Mouse (Mus musculus): ENCODE results near the gene Nampt. TPM values are rescaled to one million over a fixed set of nuclear protein-coding genes. Genes with fewer than 3 reads are reported as not detected.

Gene Nampt
- total RNA-seq (2021): 10 to 100 TPM; 42.4 to 47.1 TPM

GRCm38 (mm10) chr12:32819416-32819815, at the start of gene Nampt:
Gene Nampt, plus strand, starts transcription at chr12:32819545.
- no peak for DNase-seq

- no peak for DNase-seq
These were observed 48.6 kb upstream of the Nampt start for GRCm38 (mm10) chr12:32770766-32771165.

- no peak for DNase-seq
These were observed 44.8 kb upstream of the Nampt start for GRCm38 (mm10) chr12:32774592-32774991.

- no peak for DNase-seq
These were observed 30.3 kb upstream of the Nampt start for GRCm38 (mm10) chr12:32789092-32789491.

- DNase-seq: no peak
These were observed 23.4 kb upstream of the Nampt start for GRCm38 (mm10) chr12:32795765-32796471.

GRCm38 (mm10) chr12:32797438-32797837, 21.9 kb upstream of the Nampt start:
- DNase-seq: no peak

- DNase-seq: no peak
These were observed 18.3 kb upstream of the Nampt start for GRCm38 (mm10) chr12:32801078-32801477.

- no peak for DNase-seq
These were observed 13.8 kb upstream of the Nampt start for GRCm38 (mm10) chr12:32805559-32805958.

GRCm38 (mm10) chr12:32819823-32820605, 669 bp downstream of the Nampt start:
- peak; percentile 96 to 98 for DNase-seq

- DNase-seq: peak; percentile 49 to 59
These were observed 1.6 kb downstream of the Nampt start for GRCm38 (mm10) chr12:32820688-32821503.

GRCm38 (mm10) chr12:32821504-32822011, 2.2 kb downstream of the Nampt start:
- DNase-seq: no peak

GRCm38 (mm10) chr12:32822066-32822465, 2.7 kb downstream of the Nampt start:
- DNase-seq: no peak

GRCm38 (mm10) chr12:32824586-32824985, 5.2 kb downstream of the Nampt start:
- no peak for DNase-seq

- no peak for DNase-seq
These were observed 7.6 kb downstream of the Nampt start for GRCm38 (mm10) chr12:32826971-32827370.

GRCm38 (mm10) chr12:32828137-32828760, 8.9 kb downstream of the Nampt start:
- DNase-seq: peak; percentile 22 to 23

- DNase-seq: no peak
These were observed 10.2 kb downstream of the Nampt start for GRCm38 (mm10) chr12:32829321-32830090.

- no peak for DNase-seq
These were observed 12.7 kb downstream of the Nampt start for GRCm38 (mm10) chr12:32832076-32832475.

GRCm38 (mm10) chr12:32834781-32835180, 15.4 kb downstream of the Nampt start:
- no peak for DNase-seq

- no peak for DNase-seq
These were observed 15.9 kb downstream of the Nampt start for GRCm38 (mm10) chr12:32835235-32835634.

- DNase-seq: no peak
These were observed 19.1 kb downstream of the Nampt start for GRCm38 (mm10) chr12:32838406-32838805.

GRCm38 (mm10) chr12:32838954-32839353, 19.6 kb downstream of the Nampt start:
- DNase-seq: peak in 1 of 2 experiments; percentile 11

Measured in layer of hippocampus, postnatal 36 days (tissue).